ENCODE assay signal across 23 mouse cellular contexts in genomic region chr11:112140912-112141311, GRCm38 (mm10).
DNase-seq lines count a peak whose midpoint lies in the region; ATAC-seq lines count a peak whose summit lies in the region.
"Had no signal": no experiment of that assay in that cellular context is flagged by ENCODE, and none has a peak within 500 bp of the region (broad histone marks: within the 10 kb centered on the region; RNA-seq: fewer than 3 reads in every experiment).

No protein-coding gene starts in this region.

- H3K27ac ChIP-seq in embryonic facial prominence, embryonic 13.5 days, result no peak overlapping the region
- no peak overlapping the region for H3K27ac ChIP-seq in embryonic facial prominence, embryonic 10.5 days (replicated peaks)
- no peak overlapping the region for H3K27ac ChIP-seq in midbrain, embryonic 13.5 days
- H3K27ac ChIP-seq in midbrain, embryonic 11.5 days (ENCODE audit: low read depth, low read length), result no peak overlapping the region
- H3K27ac ChIP-seq in embryonic facial prominence, embryonic 14.5 days (replicated peaks; ENCODE audit: low read depth, low read length), result no peak overlapping the region
- H3K27ac ChIP-seq in forebrain, embryonic 15.5 days (replicated peaks), result peak overlapping the region; percentile 29
- H3K27ac ChIP-seq: heart, embryonic 10.5 days; layer of hippocampus, adult 2 months; limb, embryonic 12.5 days; macrophage had no signal

- H3K36me3 ChIP-seq in embryonic facial prominence, embryonic 13.5 days, result no peaks in the 10 kb centered on the region
- H3K36me3 ChIP-seq in embryonic facial prominence, embryonic 10.5 days (replicated peaks), result no peaks in the 10 kb centered on the region
- no peaks in the 10 kb centered on the region for H3K36me3 ChIP-seq in midbrain, embryonic 13.5 days
- H3K36me3 ChIP-seq in midbrain, embryonic 11.5 days (ENCODE audit: control insufficient read depth, insufficient read depth, low read length), result no peaks in the 10 kb centered on the region
- H3K36me3 ChIP-seq in embryonic facial prominence, embryonic 14.5 days (ENCODE audit: control insufficient read depth, insufficient read depth, low read length), result no peaks in the 10 kb centered on the region
- no peaks in the 10 kb centered on the region for H3K36me3 ChIP-seq in forebrain, embryonic 15.5 days
- H3K36me3 ChIP-seq: heart, embryonic 10.5 days; limb, embryonic 12.5 days had no signal

- DNase-seq in embryonic facial prominence, embryonic 10.5 days (ENCODE audit: low spot score), result no peak
- no peak for DNase-seq in midbrain, embryonic 11.5 days (ENCODE audit: low spot score, missing footprints)
- peak; percentile 26 for DNase-seq in embryonic facial prominence, embryonic 14.5 days (ENCODE audit: low spot score)
- DNase-seq in right cerebral cortex, postnatal 25 days, result no peak
- no peak for DNase-seq in layer of hippocampus, postnatal 10 days (ENCODE audit: low spot score in 2 of 2)
- DNase-seq: adrenal gland, adult 8-10 months; cerebellum, adult 18-20 months; cerebellum, postnatal 14 days; kidney, adult 8-10 months; kidney, postnatal 14 days; layer of hippocampus, postnatal 36 days; liver, postnatal 0 days; thymus, postnatal 14 days had no signal

- no peaks in the 10 kb centered on the region for H3K9me3 ChIP-seq in embryonic facial prominence, embryonic 13.5 days
- H3K9me3 ChIP-seq in embryonic facial prominence, embryonic 10.5 days, result no peaks in the 10 kb centered on the region
- H3K9me3 ChIP-seq in midbrain, embryonic 13.5 days, result no peaks in the 10 kb centered on the region
- no peaks in the 10 kb centered on the region for H3K9me3 ChIP-seq in midbrain, embryonic 11.5 days (ENCODE audit: control insufficient read depth, low read length)
- H3K9me3 ChIP-seq in embryonic facial prominence, embryonic 14.5 days (ENCODE audit: control insufficient read depth, low read length), result no peaks in the 10 kb centered on the region
- H3K9me3 ChIP-seq in forebrain, embryonic 15.5 days, result no peaks in the 10 kb centered on the region
- H3K9me3 ChIP-seq: heart, embryonic 10.5 days; limb, embryonic 12.5 days had no signal

- 0 out of 2 replicates have a peak overlapping the region, but pooled peaks have one; percentile 2 for H3K4me2 ChIP-seq in embryonic facial prominence, embryonic 13.5 days
- no peak overlapping the region for H3K4me2 ChIP-seq in midbrain, embryonic 13.5 days (replicated peaks)
- H3K4me2 ChIP-seq in midbrain, embryonic 11.5 days, result no peak overlapping the region
- no peak overlapping the region for H3K4me2 ChIP-seq in embryonic facial prominence, embryonic 14.5 days (ENCODE audit: low read depth, low read length)
- H3K4me2 ChIP-seq in forebrain, embryonic 15.5 days (replicated peaks), result peak overlapping the region; percentile 11; the same call in 1 of the 2 replicates
- H3K4me2 ChIP-seq: limb, embryonic 12.5 days; liver, embryonic 11.5 days had no signal

- H3K4me3 ChIP-seq in embryonic facial prominence, embryonic 13.5 days, result no peak overlapping the region
- H3K4me3 ChIP-seq in embryonic facial prominence, embryonic 10.5 days, result no peak overlapping the region
- no peak overlapping the region for H3K4me3 ChIP-seq in midbrain, embryonic 13.5 days (replicated peaks)
- H3K4me3 ChIP-seq in midbrain, embryonic 11.5 days (ENCODE audit: low read depth, low read length), result no peak overlapping the region
- no peak overlapping the region for H3K4me3 ChIP-seq in embryonic facial prominence, embryonic 14.5 days (ENCODE audit: low read depth, low read length)
- H3K4me3 ChIP-seq in forebrain, embryonic 15.5 days, result no peak overlapping the region
- H3K4me3 ChIP-seq: heart, embryonic 10.5 days; layer of hippocampus, adult 2 months; limb, embryonic 12.5 days had no signal

- WGBS in embryonic facial prominence, embryonic 13.5 days, result 42% methylated on average over 9 of the region's 9 CpGs
- 59% methylated on average over 9 of the region's 9 CpGs for WGBS in embryonic facial prominence, embryonic 10.5 days
- WGBS in midbrain, embryonic 13.5 days, result 66% methylated on average over 9 of the region's 9 CpGs
- 80% methylated on average over 9 of the region's 9 CpGs for WGBS in midbrain, embryonic 11.5 days
- WGBS in embryonic facial prominence, embryonic 14.5 days, result 48% methylated on average over 9 of the region's 9 CpGs
- WGBS in forebrain, embryonic 15.5 days, result 43% methylated on average over 9 of the region's 9 CpGs

- peaks cover 19% of the 10 kb centered on the region for H3K4me1 ChIP-seq in embryonic facial prominence, embryonic 13.5 days
- H3K4me1 ChIP-seq in embryonic facial prominence, embryonic 10.5 days, result peaks cover 38% of the 10 kb centered on the region
- H3K4me1 ChIP-seq in midbrain, embryonic 13.5 days (replicated peaks), result peaks cover 25% of the 10 kb centered on the region
- H3K4me1 ChIP-seq in midbrain, embryonic 11.5 days (ENCODE audit: control insufficient read depth, insufficient read depth, low read length), result peaks cover 13% of the 10 kb centered on the region
- H3K4me1 ChIP-seq in embryonic facial prominence, embryonic 14.5 days (ENCODE audit: control insufficient read depth, insufficient read depth, low read length), result peaks cover 14% of the 10 kb centered on the region; the same call in 1 of the 2 replicates
- H3K4me1 ChIP-seq in forebrain, embryonic 15.5 days, result peaks cover 31% of the 10 kb centered on the region

- H3K9ac ChIP-seq in embryonic facial prominence, embryonic 13.5 days, result no peak overlapping the region
- no peak overlapping the region for H3K9ac ChIP-seq in midbrain, embryonic 13.5 days (replicated peaks)
- no peak overlapping the region for H3K9ac ChIP-seq in midbrain, embryonic 11.5 days (ENCODE audit: low read length)
- no peak overlapping the region for H3K9ac ChIP-seq in embryonic facial prominence, embryonic 14.5 days (ENCODE audit: low read depth, low read length)
- H3K9ac ChIP-seq in forebrain, embryonic 15.5 days (replicated peaks), result no peak overlapping the region
- H3K9ac ChIP-seq: limb, embryonic 12.5 days; liver, postnatal 0 days had no signal

- no peaks in the 10 kb centered on the region for H3K27me3 ChIP-seq in embryonic facial prominence, embryonic 13.5 days
- 0 out of 2 replicates have a peak, but pooled peaks cover 6% of the 10 kb centered on the region for H3K27me3 ChIP-seq in embryonic facial prominence, embryonic 10.5 days (replicated peaks; ENCODE audit: low read depth, poor library complexity, severe bottlenecking)
- H3K27me3 ChIP-seq in midbrain, embryonic 13.5 days, result peaks cover 56% of the 10 kb centered on the region
- peaks cover 30% of the 10 kb centered on the region for H3K27me3 ChIP-seq in midbrain, embryonic 11.5 days (ENCODE audit: control insufficient read depth, insufficient read depth, low read length)
- H3K27me3 ChIP-seq in embryonic facial prominence, embryonic 14.5 days (replicated peaks; ENCODE audit: control insufficient read depth, insufficient read depth, low read length), result peaks cover 10% of the 10 kb centered on the region; the same call in 1 of the 2 replicates
- H3K27me3 ChIP-seq in forebrain, embryonic 15.5 days, result no peaks in the 10 kb centered on the region
- H3K27me3 ChIP-seq: limb, embryonic 12.5 days had no signal

- ATAC-seq in embryonic facial prominence, embryonic 13.5 days (ENCODE audit: insufficient number of reproducible peaks, insufficient read depth, low FRiP score, low TSS enrichment, low read depth), result no peak
- 0 out of 2 replicates have a peak, but pooled peaks have one; percentile 27 for ATAC-seq in midbrain, embryonic 13.5 days
- ATAC-seq in midbrain, embryonic 11.5 days (ENCODE audit: low FRiP score), result no peak
- peak; percentile 30; the same call in 1 of the 2 replicates for ATAC-seq in embryonic facial prominence, embryonic 14.5 days (ENCODE audit: low read depth)
- ATAC-seq in forebrain, embryonic 15.5 days (replicated peaks), result peak; percentile 69
- ATAC-seq: activated CD4-positive, CD25-positive, alpha-beta regulatory T cell, adult 4 months; liver, postnatal 0 days; lung, postnatal 0 days had no signal

Comparison
In these comparisons a context has a peak if more than half of its experiments do, and no peak if none do; other contexts are left out.
1. ATAC-seq: peak in midbrain, embryonic 13.5 days (single experiment), embryonic facial prominence, embryonic 14.5 days (single experiment) and forebrain, embryonic 15.5 days (single experiment); none in embryonic facial prominence, embryonic 13.5 days (single experiment) and midbrain, embryonic 11.5 days (single experiment).
2. H3K4me2 ChIP-seq: peak in embryonic facial prominence, embryonic 13.5 days (single experiment) and forebrain, embryonic 15.5 days (single experiment); none in midbrain, embryonic 13.5 days (single experiment), midbrain, embryonic 11.5 days (single experiment) and embryonic facial prominence, embryonic 14.5 days (single experiment).